Mouse (Mus musculus) spleen, adult 12 weeks (tissue): ENCODE data around the gene Nags.
A peak's percentile ranks its signal among the peaks of the same experiment; 100 is the strongest.

Experiments used
- DNase-seq: peaks from one replicate; pipeline ENCODE4 v3.0.0; 2022; ENCODE audit warnings: low spot score

Gene Nags

GRCm38 (mm10) chr11:102145471-102146001 lies at the start of gene Nags:
Gene Nags, plus strand, starts transcription at chr11:102145513.
- no peak for DNase-seq

DNA sequence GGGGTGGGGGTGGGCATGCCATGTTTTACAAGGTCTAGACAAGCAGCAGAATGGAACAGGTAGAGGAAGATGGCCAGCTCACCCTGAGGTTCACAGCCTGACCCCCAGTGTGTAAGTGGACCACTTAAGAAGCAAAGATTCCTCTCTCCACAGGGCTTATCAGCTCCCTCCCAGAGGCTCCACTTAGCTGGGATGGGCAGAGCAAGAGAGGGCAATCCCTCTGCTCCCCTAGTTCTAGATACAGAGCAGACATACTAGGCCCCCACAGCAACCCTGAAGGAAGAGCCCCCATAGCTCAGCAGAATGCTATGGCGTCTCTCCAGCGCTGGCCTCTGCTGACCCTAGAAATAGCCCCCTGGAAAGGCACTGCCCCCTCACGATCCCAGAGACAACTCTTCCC lies 49.6 kb upstream of the Nags start:
- DNase-seq: no peak

DNA sequence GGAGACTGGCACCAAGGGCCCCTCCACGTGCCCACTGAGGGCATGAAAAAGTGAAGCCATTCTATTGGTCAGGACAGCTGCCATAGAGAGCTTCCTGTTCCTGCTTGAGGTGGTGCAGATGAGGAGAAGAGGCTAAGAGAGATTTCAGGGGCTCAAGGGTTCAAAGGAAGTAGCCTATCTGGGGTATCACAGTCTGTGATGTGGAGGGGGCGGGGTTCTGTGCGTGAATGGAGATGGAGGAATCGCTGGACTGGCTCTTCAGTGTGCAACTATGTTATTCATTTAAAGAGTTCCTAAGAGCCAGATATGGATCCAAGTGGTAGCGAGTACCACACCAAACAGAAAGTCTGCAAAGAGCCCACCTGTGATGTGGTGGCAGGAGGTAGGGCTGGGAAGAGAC lies 48.9 kb upstream of the Nags start:
- no peak for DNase-seq

DNA sequence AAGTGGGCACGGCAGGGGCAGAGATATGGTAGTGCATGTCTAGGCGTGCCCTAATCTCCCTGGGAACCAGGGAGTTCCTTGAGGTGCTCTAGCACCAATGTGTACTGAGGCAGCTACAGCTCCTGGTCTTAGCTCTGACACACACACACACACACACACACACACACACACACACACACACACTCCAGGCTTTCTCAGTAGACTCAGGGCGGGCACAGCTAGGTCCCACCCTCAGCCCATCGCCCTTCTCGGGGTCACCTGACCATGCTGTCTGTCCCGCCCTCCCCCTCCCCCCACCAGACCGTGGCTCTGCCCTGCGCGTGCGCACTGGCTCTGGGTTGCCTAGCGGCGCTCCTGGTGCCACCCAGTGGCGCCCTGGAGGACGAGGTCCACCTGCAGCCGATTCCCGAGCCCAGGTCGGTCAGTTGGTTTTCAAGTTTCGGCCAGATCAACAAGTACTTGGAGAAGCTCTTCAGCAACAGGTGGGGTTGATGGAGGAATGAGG lies 48.4 kb upstream of the Nags start:
- peak; percentile 59 for DNase-seq

DNA sequence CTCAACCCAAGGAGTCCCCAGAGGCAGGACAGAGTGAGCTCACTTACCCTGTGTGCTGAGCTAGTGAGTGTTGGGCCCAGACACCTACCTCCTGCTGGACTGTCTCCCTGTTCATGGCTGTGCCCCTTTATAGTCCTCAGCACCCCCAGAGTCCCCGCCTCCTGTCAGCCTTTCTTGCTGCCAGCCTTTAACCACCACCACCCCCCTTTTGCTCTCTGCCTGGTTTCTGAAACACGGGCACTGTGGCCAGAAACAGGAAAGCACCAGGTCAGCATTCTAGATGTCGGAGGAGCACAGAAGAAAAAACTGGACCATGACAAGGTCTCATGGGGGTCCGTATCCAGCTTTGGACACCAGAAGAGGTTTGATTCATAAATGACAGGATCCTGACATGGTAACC lies 44.1 kb upstream of the Nags start, which contains the start of gene Ppy:
Gene Ppy, minus strand, starts transcription at position 101 of the 400 bp plus-strand sequence.
- DNase-seq: no peak

DNA sequence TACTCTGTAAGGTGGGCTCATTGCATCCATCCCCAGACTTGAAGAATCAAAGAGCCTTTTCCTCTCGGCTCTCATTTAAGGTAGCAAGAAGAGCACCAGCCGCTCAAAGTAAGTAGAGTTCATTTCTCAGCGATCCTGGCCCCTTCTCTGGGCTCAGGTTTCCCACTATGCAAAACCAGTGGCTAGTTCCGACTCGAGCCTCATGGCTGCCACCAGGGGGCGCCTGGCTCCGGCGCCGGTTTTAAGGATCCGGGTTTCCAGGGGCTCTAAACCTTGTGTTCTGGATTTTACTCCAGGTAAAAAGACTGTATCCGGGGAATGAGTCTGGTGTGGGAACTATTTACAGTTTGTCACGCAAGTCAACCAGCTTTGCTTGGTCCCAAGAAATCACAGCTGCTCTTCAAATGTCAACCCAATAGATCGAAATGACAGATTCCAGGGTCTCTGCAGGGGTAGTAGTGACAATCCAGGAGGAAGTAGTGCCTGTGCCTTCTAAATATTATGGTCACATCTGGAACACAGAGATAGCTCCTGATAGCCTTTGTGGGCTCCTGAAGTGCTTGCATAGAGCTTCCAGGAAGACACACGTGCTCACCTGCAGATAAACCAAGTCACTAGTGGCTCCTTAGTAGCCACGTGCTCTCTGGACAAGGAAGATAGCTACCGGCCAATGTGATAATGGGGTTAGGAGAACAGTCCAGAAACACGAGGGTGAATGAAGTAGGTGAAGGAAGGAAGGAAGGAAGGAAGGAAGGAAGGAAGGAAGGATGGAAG lies 42.6 kb upstream of the Nags start:
- peak; percentile 26 for DNase-seq

GRCm38 (mm10) chr11:102106911-102107310 lies 38.4 kb upstream of the Nags start:
- DNase-seq: no peak

DNA sequence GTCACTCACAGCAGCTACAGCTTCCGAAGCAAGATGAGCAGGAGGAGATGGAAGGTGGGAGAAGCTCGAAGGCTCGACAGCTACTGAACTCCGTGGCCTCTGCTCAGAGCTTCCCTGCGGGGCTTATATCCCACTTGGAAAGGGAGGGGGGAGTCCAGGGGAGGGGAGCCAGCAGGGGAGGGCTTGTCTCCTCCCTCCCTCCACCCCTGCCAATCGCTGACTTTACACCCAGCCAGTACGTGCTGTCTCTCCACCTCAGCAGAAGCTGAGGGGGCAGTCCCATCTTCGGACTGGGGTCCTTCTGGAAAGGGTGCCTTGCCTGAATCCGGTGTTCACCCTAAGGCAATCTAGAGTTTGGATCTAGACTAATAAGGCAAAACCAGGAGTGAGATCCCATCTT lies 37.6 kb upstream of the Nags start, which contains the start of gene Pyy:
Gene Pyy, minus strand, starts transcription at position 101 of the 400 bp plus-strand sequence.
- DNase-seq: no peak

DNA sequence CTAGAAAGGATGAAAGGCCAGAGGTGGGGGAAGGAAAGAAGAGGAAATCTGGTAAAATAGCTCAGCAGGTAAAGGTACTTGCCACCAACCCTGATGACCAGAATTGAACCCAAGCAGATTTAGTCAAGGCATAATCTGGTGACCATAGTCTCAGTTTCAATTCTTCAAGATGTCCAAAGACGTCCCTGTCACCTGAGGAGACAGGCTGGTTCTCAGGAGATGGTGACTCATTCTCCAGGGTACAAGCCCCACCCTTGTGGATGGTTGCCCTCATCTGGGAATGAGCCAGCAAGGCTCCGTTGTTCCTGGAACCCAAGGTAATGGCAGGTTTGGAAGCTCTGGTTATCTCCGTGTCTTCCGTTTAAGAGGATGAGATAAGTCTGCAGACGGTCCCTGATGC lies 33.7 kb upstream of the Nags start:
- DNase-seq: no peak

DNA sequence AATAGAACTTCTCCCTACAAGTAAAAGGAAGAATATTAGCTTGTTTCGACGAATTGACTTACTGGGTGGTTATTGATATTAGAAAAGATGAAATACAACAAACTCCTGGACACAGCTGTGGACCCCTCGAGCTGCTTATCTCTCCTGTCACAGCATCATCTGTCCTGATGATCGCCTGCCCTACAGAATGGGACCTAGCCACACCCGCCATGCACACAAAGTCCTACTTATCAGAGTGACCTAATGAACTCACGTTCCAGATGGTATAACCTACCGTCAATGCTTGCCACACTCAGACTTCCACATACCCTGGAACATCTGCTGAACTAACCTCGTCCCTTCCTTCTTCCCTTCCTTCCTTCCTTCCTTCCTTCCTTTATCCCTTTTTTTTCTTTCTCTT lies 29.1 kb upstream of the Nags start:
- DNase-seq: no peak

GRCm38 (mm10) chr11:102117386-102117785 lies 27.9 kb upstream of the Nags start:
- DNase-seq: no peak

GRCm38 (mm10) chr11:102134516-102134915 lies 10.8 kb upstream of the Nags start:
- DNase-seq: no peak

- no peak for DNase-seq
These were observed 7.5 kb upstream of the Nags start for GRCm38 (mm10) chr11:102137625-102138446.

GRCm38 (mm10) chr11:102138447-102138740 lies 6.9 kb upstream of the Nags start:
- DNase-seq: peak; percentile 27

DNA sequence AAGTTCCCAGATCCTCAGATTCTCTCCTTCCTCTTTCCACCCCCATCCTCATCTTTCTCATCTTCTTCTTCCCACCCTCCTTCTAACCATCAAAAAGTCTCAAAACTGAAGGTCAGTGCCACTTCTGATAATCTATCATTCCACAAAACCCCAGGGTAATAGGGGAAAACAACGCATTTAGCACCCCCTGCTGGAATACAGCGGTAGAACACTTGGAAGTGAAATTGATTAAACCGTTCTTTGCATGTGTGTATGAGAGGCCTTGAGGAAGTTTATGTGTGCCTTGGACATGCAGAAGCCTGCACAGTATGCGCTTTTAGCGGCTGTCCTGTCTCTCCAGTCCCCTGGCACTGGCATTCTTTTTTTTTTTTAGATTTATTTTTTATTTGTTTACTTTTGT lies 4.8 kb upstream of the Nags start:
- DNase-seq: peak; percentile 52

GRCm38 (mm10) chr11:102142355-102142754 lies 3.0 kb upstream of the Nags start:
- DNase-seq: no peak

- no peak for DNase-seq
These were observed 299 bp upstream of the Nags start for GRCm38 (mm10) chr11:102144957-102145470.

- no peak for DNase-seq
These were observed 692 bp downstream of the Nags start for GRCm38 (mm10) chr11:102146005-102146404.

- no peak for DNase-seq
These were observed 1.2 kb downstream of the Nags start for GRCm38 (mm10) chr11:102146531-102146930.

- DNase-seq: no peak
These were observed 2.1 kb downstream of the Nags start for GRCm38 (mm10) chr11:102147213-102147989.

GRCm38 (mm10) chr11:102156039-102156785 lies 10.9 kb downstream of the Nags start, which contains the start of gene Tmem101:
Gene Tmem101, minus strand, starts transcription at chr11:102156404.
- DNase-seq: peak; percentile 72
